Mouse (Mus musculus) cerebellum, adult 11 months (tissue): ENCODE data around the gene Scamp5.
A peak's percentile ranks its signal among the peaks of the same experiment; 100 is the strongest.
"Not testable (repeated sequence)": the region's sequence is repeated elsewhere in the genome, so short reads cannot be mapped to it uniquely, and the experiment has no call there.

Experiments used
- DNase-seq: peaks from one replicate; pipeline ENCODE4 v3.0.0; 2022

Gene Scamp5

GRCm38 (mm10) chr9:57449715-57450114, 18.1 kb downstream of the Scamp5 start:
- DNase-seq: no peak

GRCm38 (mm10) chr9:57440620-57441019, 27.2 kb downstream of the Scamp5 start:
- DNase-seq: no peak

DNA sequence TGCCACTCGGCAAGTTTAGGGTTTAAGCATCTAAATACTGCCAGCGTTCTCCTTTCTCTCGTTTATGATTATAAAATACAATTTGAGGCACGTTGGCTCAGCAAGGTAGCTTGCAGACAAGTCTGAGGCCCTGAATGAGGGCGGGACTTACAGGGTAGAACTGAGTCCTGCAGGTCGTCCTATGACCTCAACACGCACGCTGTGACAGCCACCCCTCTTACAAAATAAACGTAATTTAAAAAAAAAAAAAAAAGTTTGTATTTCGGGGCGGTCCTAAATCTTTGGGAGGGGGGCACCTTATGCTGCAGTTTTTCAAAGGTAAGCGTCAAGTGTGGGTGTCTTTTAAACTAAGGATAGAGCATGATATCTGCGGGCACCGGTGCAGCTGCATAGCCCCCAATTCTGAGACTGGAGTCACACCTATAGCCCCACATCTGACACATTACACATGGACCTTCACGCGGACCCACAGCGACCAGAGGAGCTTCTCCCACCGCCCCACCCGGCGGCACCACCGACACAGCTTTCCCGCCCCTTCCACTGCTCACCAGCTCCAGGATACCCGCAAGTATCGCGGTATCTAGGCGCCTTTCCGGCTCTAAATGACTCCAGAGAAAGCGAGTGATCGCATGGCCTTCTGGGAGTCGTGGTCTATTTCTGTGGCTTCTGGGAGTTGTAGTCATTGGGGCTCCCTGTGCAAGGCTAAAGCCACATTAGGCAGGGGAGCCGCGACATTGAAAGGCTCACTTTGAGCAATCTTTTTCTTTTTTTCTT, 28.2 kb downstream of the Scamp5 start, which contains the start of gene Ppcdc:
Gene Ppcdc (minus strand): TSS at position 603 of the 774 bp plus-strand sequence.
- DNase-seq: peak; percentile 87

DNA sequence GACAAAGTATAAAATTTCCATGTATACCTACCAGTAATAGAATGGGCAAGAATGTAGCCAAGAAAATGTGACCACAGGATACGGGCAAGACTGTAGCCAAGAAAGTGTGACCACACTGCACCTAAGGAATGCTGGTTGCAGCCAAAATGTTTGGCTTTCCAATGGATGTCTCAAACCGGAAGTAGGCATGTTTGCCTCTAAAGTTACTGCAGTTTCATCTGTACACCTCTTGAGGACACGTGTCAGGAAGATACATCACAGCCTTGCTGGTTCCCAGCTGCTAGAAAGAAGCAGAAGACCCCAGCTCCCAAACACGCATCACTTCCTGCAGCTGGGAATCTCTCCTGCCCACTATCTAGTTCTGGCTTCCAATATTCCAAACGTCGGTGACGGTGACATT, 28.8 kb downstream of the Scamp5 start:
- no peak for DNase-seq

GRCm38 (mm10) chr9:57437896-57438614, 29.8 kb downstream of the Scamp5 start:
- no peak for DNase-seq

DNA sequence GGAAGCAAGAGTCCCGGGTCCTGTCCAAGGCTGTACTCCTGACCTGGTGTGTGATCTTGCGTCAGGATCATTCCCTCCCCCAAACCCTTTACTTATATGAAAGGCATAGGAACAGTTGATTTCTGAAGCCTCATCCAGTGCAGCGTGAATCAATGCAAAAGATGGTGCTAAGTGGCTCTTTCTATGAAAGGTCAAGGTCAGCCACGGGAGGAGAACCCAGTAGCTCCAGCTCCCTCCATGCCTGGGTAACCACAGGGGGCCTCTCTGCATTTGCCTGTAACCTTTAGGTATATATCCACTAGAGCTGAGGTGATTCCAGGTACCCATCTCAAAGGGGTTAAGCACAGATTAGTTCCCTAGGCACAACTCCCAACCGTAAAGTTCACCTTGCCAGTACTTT, 31.7 kb downstream of the Scamp5 start:
- DNase-seq: no peak

GRCm38 (mm10) chr9:57434405-57435165, 33.3 kb downstream of the Scamp5 start:
- DNase-seq: no peak

- DNase-seq: peak; percentile 73
Measured at GRCm38 (mm10) chr9:57433097-57434032, 34.5 kb downstream of the Scamp5 start.

DNA sequence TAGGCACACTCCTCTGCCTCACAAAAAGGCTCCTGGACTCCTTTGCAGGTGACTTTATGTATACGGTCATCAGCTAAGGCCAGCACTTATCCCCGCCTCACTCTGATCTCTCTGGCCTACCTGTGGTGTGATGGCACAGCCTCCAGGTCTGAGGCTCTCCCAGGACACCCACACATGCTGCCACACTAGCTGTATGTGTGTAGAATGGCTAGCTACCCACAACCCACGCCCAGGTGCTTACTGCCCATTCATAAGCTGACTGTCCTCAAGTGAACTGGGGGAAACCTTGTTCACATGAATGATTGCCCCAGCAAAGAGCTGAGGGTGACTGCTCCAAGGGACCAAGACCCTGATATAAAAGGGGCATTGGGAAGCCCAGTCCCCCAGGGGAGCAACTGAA, 35.4 kb downstream of the Scamp5 start:
- DNase-seq: no peak

- no peak for DNase-seq
Measured at GRCm38 (mm10) chr9:57431202-57431601, 36.7 kb downstream of the Scamp5 start.

GRCm38 (mm10) chr9:57428391-57428790, 39.5 kb downstream of the Scamp5 start:
- DNase-seq: no peak

GRCm38 (mm10) chr9:57427937-57428336, 39.9 kb downstream of the Scamp5 start:
- no peak for DNase-seq

GRCm38 (mm10) chr9:57427123-57427522, 40.7 kb downstream of the Scamp5 start:
- DNase-seq: not testable (repeated sequence)

DNA sequence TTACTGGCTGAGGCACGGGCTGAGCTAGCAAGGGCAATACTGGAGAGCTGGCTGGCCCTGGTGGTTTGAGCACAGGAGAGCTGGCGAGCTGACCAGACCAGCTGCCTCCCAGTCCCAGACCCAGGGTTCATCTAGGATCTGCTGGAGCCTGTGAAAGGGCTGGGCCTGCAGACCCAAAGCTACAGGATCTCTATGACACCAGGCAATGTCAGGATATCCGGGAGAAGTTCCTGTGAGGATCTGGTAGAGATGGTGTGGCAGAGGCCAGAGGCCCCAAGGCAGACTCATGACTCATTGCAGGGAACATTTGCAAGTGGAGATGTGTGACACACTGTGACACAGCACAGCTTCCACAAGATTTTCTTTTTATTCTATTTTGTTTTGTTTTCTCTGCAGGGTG, 42.7 kb downstream of the Scamp5 start:
- no peak for DNase-seq

GRCm38 (mm10) chr9:57424066-57424465, 43.8 kb downstream of the Scamp5 start:
- DNase-seq: no peak

DNA sequence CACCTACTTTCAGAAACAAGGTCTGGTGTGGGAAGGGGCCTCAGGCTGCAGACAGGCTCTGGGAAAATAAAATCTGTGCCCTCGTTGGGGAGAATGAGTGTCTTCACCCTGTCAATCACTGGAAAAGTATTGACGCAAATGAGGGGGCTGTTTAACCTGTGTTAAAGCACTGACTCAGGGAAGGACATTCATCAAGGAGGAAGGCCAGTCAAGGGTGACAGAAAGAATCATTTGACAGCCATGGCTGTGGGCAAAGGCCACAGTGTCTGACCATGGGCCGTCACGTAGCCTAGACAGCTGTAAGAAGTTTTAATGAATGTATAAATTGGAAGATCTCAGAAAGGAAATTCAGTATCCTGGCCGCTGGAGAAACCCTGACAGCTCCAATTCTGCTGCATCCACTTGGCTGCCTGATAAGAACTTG, 46.2 kb downstream of the Scamp5 start:
- DNase-seq: no peak

DNA sequence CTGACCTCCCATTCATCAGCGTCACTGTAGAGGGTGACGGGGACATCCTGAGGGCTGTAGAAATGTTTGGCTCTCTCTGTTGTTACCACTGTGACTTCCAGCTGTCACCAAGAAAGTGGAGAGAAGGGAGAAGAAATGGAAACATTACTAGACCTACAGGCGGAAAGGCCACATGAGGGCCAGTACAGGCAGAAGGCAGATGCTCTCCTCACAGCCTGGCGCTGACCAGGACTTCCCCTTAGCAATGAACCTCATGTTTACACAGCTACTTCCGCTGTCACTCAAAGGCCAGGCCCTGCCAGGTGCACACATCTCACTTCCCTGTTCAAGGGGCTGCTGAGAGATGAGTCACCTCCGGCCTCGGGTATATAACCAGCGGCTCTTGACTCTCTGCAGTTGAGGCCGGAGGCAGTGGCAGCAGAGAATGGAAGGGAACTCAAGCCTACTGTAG, 46.7 kb downstream of the Scamp5 start:
- no peak for DNase-seq

DNA sequence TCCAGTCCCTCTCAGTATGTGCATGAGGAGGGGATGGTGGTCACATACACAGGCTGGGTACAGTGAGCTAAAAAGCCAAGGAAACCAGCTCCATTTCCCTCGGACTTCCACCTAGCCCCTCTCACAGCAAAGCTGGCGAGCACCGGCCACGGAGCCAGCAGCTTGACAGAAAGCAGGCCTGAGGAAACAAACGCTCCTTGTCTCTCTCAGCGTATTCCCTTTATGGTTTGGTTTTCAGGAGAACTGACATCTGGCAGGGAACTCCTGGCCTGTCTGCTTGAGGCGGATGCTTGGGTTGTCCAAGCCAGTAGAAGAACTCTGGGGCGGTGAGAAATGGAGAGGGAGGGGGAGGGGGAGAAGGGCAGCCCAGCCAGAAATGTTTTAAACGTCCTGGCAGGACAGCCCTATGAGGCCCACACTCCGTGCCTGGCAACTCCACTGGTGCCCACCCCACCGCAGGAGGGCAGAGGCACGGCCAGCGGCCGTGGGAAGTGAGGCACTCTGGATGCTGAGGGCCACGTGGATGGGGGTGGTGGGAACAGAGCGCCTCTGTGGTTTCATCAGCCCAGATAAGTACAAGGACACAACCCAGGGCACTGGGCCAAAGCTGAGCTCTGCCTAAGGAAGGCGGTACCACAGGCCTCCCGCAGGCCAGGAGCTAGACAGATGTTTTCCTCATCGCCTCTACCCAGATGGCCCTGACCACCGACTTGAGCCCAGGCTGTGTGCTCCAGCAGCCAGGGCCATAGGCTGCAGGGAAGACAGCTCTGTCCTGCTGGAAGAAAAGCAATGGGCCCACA, 47.3 kb downstream of the Scamp5 start:
- DNase-seq: peak; percentile 39

DNA sequence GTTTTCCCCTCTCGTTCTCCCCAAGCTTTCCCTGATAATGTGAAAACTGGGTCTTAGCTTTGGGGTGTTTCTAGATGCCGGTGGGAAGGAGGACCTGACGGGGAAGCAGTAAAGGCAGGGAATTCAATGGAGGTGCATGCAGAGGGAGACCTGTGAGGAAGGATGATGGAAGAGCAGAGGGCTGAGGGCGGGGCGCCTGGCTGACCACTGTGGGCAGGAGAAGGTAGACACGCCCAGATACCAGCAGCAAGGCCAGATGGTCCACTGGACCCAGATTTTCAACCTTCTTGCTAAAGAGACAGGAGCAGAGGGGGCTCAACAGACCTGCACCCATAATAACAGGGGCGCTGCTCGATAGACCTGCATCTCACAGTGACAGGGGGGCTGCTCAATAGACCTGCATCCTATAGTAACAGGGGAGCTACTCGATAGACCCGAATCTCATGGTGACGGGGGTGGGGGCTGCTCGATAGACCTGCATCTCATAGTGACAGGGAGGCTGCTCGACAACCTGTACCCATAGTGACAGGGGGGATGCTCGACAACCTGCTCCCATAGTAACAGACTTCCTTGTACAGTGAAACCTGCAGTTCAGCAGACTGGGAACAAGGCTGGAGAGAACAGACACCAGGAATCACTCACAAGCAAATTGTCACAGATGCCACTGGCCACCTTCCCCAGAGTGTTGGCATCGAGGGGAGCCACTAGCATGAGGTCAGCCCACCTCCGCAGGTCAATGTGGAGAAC, 48.2 kb downstream of the Scamp5 start:
- DNase-seq: no peak

GRCm38 (mm10) chr9:57417341-57417740, 50.5 kb downstream of the Scamp5 start:
- peak; percentile 78 for DNase-seq
